12 mouse cellular contexts compared by ENCODE assay signal in genomic region chr12:71578912-71579311, GRCm38 (mm10).
A peak's percentile ranks its signal among the peaks of the same experiment; 100 is the strongest.
DNase-seq lines count a peak whose midpoint lies in the region; ATAC-seq lines count a peak whose summit lies in the region.
"Had no signal": no experiment of that assay in that cellular context is flagged by ENCODE, and none has a peak within 500 bp of the region (broad histone marks: within the 10 kb centered on the region; RNA-seq: fewer than 3 reads in every experiment).

No protein-coding gene starts in this region.

- no peak overlapping the region for H3K4me3 ChIP-seq in midbrain, embryonic 11.5 days (ENCODE audit: low read depth, low read length)
- no peak overlapping the region for H3K4me3 ChIP-seq in midbrain, embryonic 10.5 days
- H3K4me3 ChIP-seq in forebrain, embryonic 15.5 days, result no peak overlapping the region
- H3K4me3 ChIP-seq in heart, embryonic 11.5 days (ENCODE audit: low read depth, low read length), result no peak overlapping the region
- H3K4me3 ChIP-seq: gastrocnemius, adult 2 months; lung, embryonic 15.5 days; myocyte had no signal

- no peak overlapping the region for H3K27ac ChIP-seq in midbrain, embryonic 11.5 days (ENCODE audit: low read depth, low read length)
- H3K27ac ChIP-seq in midbrain, embryonic 10.5 days (replicated peaks), result no peak overlapping the region
- 0 out of 2 replicates have a peak overlapping the region, but pooled peaks have one; percentile 41 for H3K27ac ChIP-seq in forebrain, embryonic 15.5 days (replicated peaks)
- no peak overlapping the region for H3K27ac ChIP-seq in heart, embryonic 11.5 days (ENCODE audit: low read depth, low read length)
- H3K27ac ChIP-seq: gastrocnemius, adult 2 months; lung, embryonic 15.5 days had no signal

- no peak overlapping the region for H3K9ac ChIP-seq in midbrain, embryonic 11.5 days (ENCODE audit: low read length)
- no peak overlapping the region for H3K9ac ChIP-seq in forebrain, embryonic 15.5 days (replicated peaks)
- no peak overlapping the region for H3K9ac ChIP-seq in heart, embryonic 11.5 days (ENCODE audit: low read depth, low read length)
- H3K9ac ChIP-seq: lung, embryonic 15.5 days had no signal

- WGBS in midbrain, embryonic 11.5 days, result 47% methylated on average over 11 of the region's 11 CpGs
- 60% methylated on average over 11 of the region's 11 CpGs for WGBS in midbrain, embryonic 10.5 days
- 29% methylated on average over 11 of the region's 11 CpGs for WGBS in forebrain, embryonic 15.5 days
- 43% methylated on average over 11 of the region's 11 CpGs for WGBS in heart, embryonic 11.5 days (ENCODE audit: insufficient replicate concordance)

- no peaks in the 10 kb centered on the region for H3K27me3 ChIP-seq in midbrain, embryonic 11.5 days (ENCODE audit: control insufficient read depth, insufficient read depth, low read length)
- no peaks in the 10 kb centered on the region for H3K27me3 ChIP-seq in midbrain, embryonic 10.5 days (ENCODE audit: low read depth, poor library complexity, severe bottlenecking)
- H3K27me3 ChIP-seq in forebrain, embryonic 15.5 days, result no peaks in the 10 kb centered on the region
- no peaks in the 10 kb centered on the region for H3K27me3 ChIP-seq in heart, embryonic 11.5 days (ENCODE audit: control insufficient read depth, insufficient read depth, low read length)

- no peaks in the 10 kb centered on the region for H3K9me3 ChIP-seq in midbrain, embryonic 11.5 days (ENCODE audit: control insufficient read depth, low read length)
- H3K9me3 ChIP-seq in midbrain, embryonic 10.5 days (replicated peaks), result no peaks in the 10 kb centered on the region
- no peaks in the 10 kb centered on the region for H3K9me3 ChIP-seq in forebrain, embryonic 15.5 days
- no peaks in the 10 kb centered on the region for H3K9me3 ChIP-seq in heart, embryonic 11.5 days (replicated peaks; ENCODE audit: control insufficient read depth, low read length)
- H3K9me3 ChIP-seq: lung, embryonic 15.5 days had no signal

- ATAC-seq in midbrain, embryonic 11.5 days (ENCODE audit: low FRiP score), result 0 out of 2 replicates have a peak, but pooled peaks have one; percentile 40
- peak; percentile 64 for ATAC-seq in forebrain, embryonic 15.5 days (replicated peaks)
- ATAC-seq in heart, embryonic 11.5 days (replicated peaks; ENCODE audit: insufficient number of reproducible peaks, low FRiP score, low TSS enrichment), result no peak

- no peaks in the 10 kb centered on the region for H3K4me1 ChIP-seq in midbrain, embryonic 11.5 days (ENCODE audit: control insufficient read depth, insufficient read depth, low read length)
- peaks cover 21% of the 10 kb centered on the region for H3K4me1 ChIP-seq in midbrain, embryonic 10.5 days
- peaks cover 29% of the 10 kb centered on the region for H3K4me1 ChIP-seq in forebrain, embryonic 15.5 days
- peaks cover 13% of the 10 kb centered on the region; the same call in 1 of the 2 replicates for H3K4me1 ChIP-seq in heart, embryonic 11.5 days (ENCODE audit: control insufficient read depth, insufficient read depth, low read length)

- no peak overlapping the region for H3K4me2 ChIP-seq in midbrain, embryonic 11.5 days
- no peak overlapping the region for H3K4me2 ChIP-seq in forebrain, embryonic 15.5 days (replicated peaks)
- H3K4me2 ChIP-seq in heart, embryonic 11.5 days, result no peak overlapping the region
- H3K4me2 ChIP-seq: lung, embryonic 15.5 days had no signal

- no peaks in the 10 kb centered on the region for H3K36me3 ChIP-seq in midbrain, embryonic 11.5 days (ENCODE audit: control insufficient read depth, insufficient read depth, low read length)
- no peaks in the 10 kb centered on the region for H3K36me3 ChIP-seq in midbrain, embryonic 10.5 days
- H3K36me3 ChIP-seq in forebrain, embryonic 15.5 days, result no peaks in the 10 kb centered on the region
- no peaks in the 10 kb centered on the region for H3K36me3 ChIP-seq in heart, embryonic 11.5 days (ENCODE audit: control insufficient read depth, insufficient read depth, low read length)
- H3K36me3 ChIP-seq: lung, embryonic 15.5 days had no signal

- peak; percentile 71 for DNase-seq in midbrain, embryonic 11.5 days (ENCODE audit: low spot score, missing footprints)
- DNase-seq in midbrain, embryonic 10.5 days (ENCODE audit: low spot score), result no peak
- DNase-seq in kidney, postnatal 10 days, result peak; percentile 55
- DNase-seq in telencephalon, adult 2 months (ENCODE audit: low read depth, low spot score), result peak; percentile 27
- no peak for DNase-seq in layer of hippocampus, adult 18-20 months (ENCODE audit: low spot score in 2 of 2)
- DNase-seq: gastrocnemius, adult 2 months; heart, postnatal 36 days; thymus, postnatal 4 days had no signal

Comparison
In these comparisons a context has a peak if more than half of its experiments do, and no peak if none do; other contexts are left out.
1. DNase-seq: peak in midbrain, embryonic 11.5 days (single experiment), kidney, postnatal 10 days (single experiment) and telencephalon, adult 2 months (single experiment); none in midbrain, embryonic 10.5 days (single experiment) and layer of hippocampus, adult 18-20 months (0 of 2).